Mouse (Mus musculus) midbrain, embryonic 14.5 days (tissue): ENCODE data around the gene Kcnh1. TPM values are rescaled to one million over a fixed set of nuclear protein-coding genes. Genes with fewer than 3 reads are reported as not detected.

Source experiments
- ATAC-seq: fragments of 200-750 bp; cut with Nextera tagmentation; 2 replicates; pipeline ENCODE4 v1.8.0; 2017; ENCODE audit warnings: moderate number of reproducible peaks, moderate library complexity; ENCODE audit not compliant: low FRiP score, low TSS enrichment
- DNase-seq: peaks from one replicate; pipeline ENCODE4 v3.0.0-alpha.2; 2015
- H3K27ac ChIP-seq: fragments of 300-500 bp; sonication (generic); replicated peaks from 2 replicates; pipeline ENCODE4 v1.5.1; 2014; ENCODE audit warnings: mild to moderate bottlenecking, low read depth, low read length, moderate library complexity
- H3K27me3 ChIP-seq: fragments of 300-500 bp; sonication (generic); 2 replicates; pipeline ENCODE4 v1.6.1; 2014; ENCODE audit warnings: low read length, control low read depth, mixed read lengths; ENCODE audit not compliant: control insufficient read depth, insufficient read depth
- H3K36me3 ChIP-seq: fragments of 300-500 bp; sonication (generic); 2 replicates; pipeline ENCODE4 v1.6.1; 2014; ENCODE audit warnings: low read length, control low read depth; ENCODE audit not compliant: control insufficient read depth, insufficient read depth
- H3K4me1 ChIP-seq: fragments of 300-500 bp; sonication (generic); 2 replicates; pipeline ENCODE4 v1.6.1; 2014; ENCODE audit warnings: mild to moderate bottlenecking, antibody characterized with exemption, low read length, control low read depth; ENCODE audit not compliant: control insufficient read depth, insufficient read depth
- H3K4me2 ChIP-seq: fragments of 300-500 bp; sonication (generic); 2 replicates; pipeline ENCODE4 v1.6.1; 2014; ENCODE audit warnings: mild to moderate bottlenecking, low read length, moderate library complexity
- H3K4me3 ChIP-seq: fragments of 300-500 bp; sonication (generic); replicated peaks from 2 replicates; pipeline ENCODE4 v1.5.1; 2014; ENCODE audit warnings: low read depth, low read length
- H3K9ac ChIP-seq: fragments of 300-500 bp; sonication (generic); replicated peaks from 2 replicates; pipeline ENCODE4 v1.6.1; 2014; ENCODE audit warnings: mild to moderate bottlenecking, low read length, moderate library complexity
- H3K9me3 ChIP-seq: fragments of 300-500 bp; sonication (generic); 2 replicates; pipeline ENCODE4 v1.6.1; 2016; ENCODE audit warnings: low read length, control low read depth, mixed read lengths; ENCODE audit not compliant: control insufficient read depth
- WGBS: fragments of 180-500 bp; shearing (Covaris S2); extraction: QIAGEN DNeasy Blood & Tissue Kit; methylation state at CpG from one replicate; pipeline ENCODE4 v1.1.7; 2014; 5-methylcytosine and 5-hydroxymethylcytosine counted together
- polyA plus RNA-seq: library from polyadenylated mRNA; unstranded; fragments of >200 nt; fragmentation: Nextera tagmentation; extraction: Ambion mirVana; gene quantifications from 2 replicates; pipeline ENCODE4 v1.2.1, GENCODE M21; 2014

Kcnh1 gene
- polyA plus RNA-seq, 1 experiment from 2014 or later: 2.1 TPM

DNA sequence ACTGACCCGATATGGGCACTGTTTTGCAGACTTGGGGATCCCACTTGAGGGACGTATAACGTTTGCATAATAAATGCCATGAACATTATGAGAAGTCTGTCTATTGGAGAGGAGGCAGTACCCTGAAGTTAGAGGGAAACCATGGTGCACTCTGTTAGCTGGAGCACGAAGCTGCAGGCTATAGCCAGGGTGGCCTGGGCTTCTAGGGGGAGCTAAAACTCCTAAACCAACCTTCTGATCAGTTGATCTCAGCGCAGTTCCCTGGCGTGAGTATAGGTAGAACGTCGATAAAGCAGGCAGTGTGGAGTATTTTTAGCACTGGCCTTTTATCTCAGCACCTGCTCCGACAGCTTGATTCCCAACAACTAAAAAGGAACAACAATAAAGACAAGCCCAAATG is 2.1 kb downstream of the Kcnh1 start:
- Histone ChIP-seq H3K36me3 (no peaks in the 10 kb centered on the region), H3K4me2 (peak overlapping the region; percentile 24; the same call in 1 of the 2 replicates), H3K27me3 (peaks cover 9% of the 10 kb centered on the region), H3K9me3 (no peaks in the 10 kb centered on the region), H3K4me3 (no peak overlapping the region), H3K27ac (no peak overlapping the region), H3K9ac (no peak overlapping the region), H3K4me1 (peaks cover 8% of the 10 kb centered on the region; the same call in 1 of the 2 replicates)
- 69% methylated on average over 9 of the region's 9 CpGs for WGBS
- DNase-seq (peak; percentile 15), ATAC-seq (no peak)

DNA sequence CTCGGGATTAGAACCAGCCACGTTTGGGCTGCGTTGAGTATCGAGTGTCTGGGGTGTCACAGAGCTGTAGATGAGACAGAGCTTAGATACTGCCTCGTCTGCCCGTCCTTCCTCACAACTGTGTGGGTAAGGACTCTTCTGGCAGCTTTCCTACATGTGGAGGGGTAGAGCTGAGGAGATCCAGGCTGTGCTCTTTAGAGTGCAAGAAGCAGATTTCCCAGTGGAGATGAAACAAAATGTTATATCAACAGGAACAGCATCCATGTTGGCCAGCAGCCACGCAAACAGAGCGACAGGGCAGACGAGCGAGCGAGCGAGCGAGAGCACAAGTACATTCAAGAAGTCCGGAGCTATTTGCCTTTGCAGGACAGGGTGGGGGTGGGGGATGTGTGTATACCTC is 3.1 kb downstream of the Kcnh1 start:
- peaks cover 8% of the 10 kb centered on the region; the same call in 1 of the 2 replicates for H3K4me1 ChIP-seq
- 84% methylated on average over 14 of the region's 14 CpGs for WGBS
- no peaks in the 10 kb centered on the region for H3K36me3 ChIP-seq
- no peak overlapping the region for H3K4me2 ChIP-seq
- no peaks in the 10 kb centered on the region for H3K9me3 ChIP-seq
- DNase-seq: peak; percentile 44
- peaks cover 9% of the 10 kb centered on the region for H3K27me3 ChIP-seq
- no peak overlapping the region for H3K9ac ChIP-seq
- no peak overlapping the region for H3K27ac ChIP-seq
- no peak overlapping the region for H3K4me3 ChIP-seq
- no peak for ATAC-seq

DNA sequence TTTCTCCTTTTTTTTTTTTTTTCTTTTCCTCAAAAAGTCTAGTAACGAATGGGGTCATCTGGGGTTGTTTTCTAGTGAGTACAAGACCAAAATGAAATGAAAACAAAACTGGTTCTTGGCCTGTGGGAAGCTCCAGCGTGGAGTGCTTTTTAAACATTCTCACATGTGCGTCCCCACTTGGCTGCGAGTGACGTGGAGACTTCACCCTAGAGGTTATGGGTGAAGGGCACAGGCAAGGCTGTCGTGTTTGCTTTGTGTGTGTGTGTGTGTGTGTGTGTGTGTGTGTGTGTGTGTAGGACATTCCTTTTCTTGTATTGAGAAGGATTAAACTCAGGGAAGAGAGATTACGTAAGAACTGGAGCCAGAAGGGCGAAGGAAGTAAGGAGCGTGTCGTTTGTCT is 6.9 kb downstream of the Kcnh1 start:
- Histone ChIP-seq H3K4me1 (no peaks in the 10 kb centered on the region), H3K36me3 (no peaks in the 10 kb centered on the region), H3K27ac (no peak overlapping the region), H3K4me3 (no peak overlapping the region), H3K27me3 (no peaks in the 10 kb centered on the region), H3K9me3 (no peaks in the 10 kb centered on the region), H3K9ac (no peak overlapping the region), H3K4me2 (no peak overlapping the region)
- no peak for DNase-seq
- WGBS: 58% methylated on average over 10 of the region's 10 CpGs
- no peak for ATAC-seq

- H3K9me3 ChIP-seq: no peaks in the 10 kb centered on the region
- H3K4me3 ChIP-seq: no peak overlapping the region
- no peaks in the 10 kb centered on the region for H3K4me1 ChIP-seq
- H3K27ac ChIP-seq: no peak overlapping the region
- H3K4me2 ChIP-seq: no peak overlapping the region
- no peaks in the 10 kb centered on the region for H3K27me3 ChIP-seq
- no peak overlapping the region for H3K9ac ChIP-seq
- DNase-seq (no peak), ATAC-seq (no peak)
- 57% methylated on average over 1 of the region's 1 CpGs for WGBS
- H3K36me3 ChIP-seq: no peaks in the 10 kb centered on the region
Measured at GRCm38 (mm10) chr1:192202936-192203335, 12.4 kb downstream of the Kcnh1 start.

DNA sequence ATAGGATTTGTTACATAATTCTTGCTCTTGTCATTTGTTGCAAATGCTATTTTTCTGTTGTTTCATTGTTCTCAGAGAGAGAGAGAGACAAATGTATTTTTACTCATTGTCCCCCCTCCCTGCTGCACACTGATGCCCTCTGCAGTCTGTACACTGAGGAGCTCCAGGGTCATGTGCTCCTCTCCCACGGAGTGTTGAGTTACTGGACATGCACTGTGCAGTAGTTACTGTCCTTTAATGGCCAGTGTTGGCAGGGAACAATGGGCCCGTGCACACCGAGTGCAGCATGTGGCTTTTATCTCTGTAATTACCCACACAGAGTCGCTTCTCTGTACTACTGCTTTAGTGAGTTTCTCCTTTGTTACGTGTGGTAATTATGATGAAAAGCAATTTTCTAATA is 17.4 kb downstream of the Kcnh1 start:
- WGBS: 69% methylated on average over 5 of the region's 5 CpGs

DNA sequence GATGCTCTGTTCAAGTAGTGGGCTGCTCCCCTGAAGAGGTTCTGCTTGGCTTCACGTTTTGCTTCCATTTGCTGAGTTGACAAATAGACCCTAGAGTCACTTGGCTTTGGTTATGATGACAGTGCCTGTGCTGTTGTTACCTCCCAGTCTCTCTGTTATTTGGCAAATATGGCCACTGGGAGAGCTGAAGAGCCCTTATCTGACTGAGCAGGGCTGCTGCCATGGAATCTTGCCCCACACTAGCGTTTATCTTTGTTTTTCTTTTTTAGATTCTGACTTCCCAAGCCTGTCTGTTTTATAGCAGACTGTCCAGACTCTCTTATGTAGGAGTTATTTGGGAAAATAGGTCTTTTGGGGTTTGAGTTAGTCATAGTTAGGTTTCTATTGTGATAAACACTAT is 21.9 kb downstream of the Kcnh1 start:
- Histone ChIP-seq H3K27me3 (no peaks in the 10 kb centered on the region), H3K9me3 (no peaks in the 10 kb centered on the region), H3K4me1 (no peaks in the 10 kb centered on the region), H3K27ac (no peak overlapping the region), H3K9ac (no peak overlapping the region), H3K4me3 (no peak overlapping the region), H3K4me2 (no peak overlapping the region), H3K36me3 (no peaks in the 10 kb centered on the region)
- ATAC-seq (no peak), DNase-seq (no peak)
- WGBS: 84% methylated on average over 2 of the region's 2 CpGs

More for the DNA sequence above, 17.4 kb downstream of the Kcnh1 start:
- H3K4me1 ChIP-seq: no peaks in the 10 kb centered on the region
- no peak overlapping the region for H3K9ac ChIP-seq
- no peak overlapping the region for H3K4me3 ChIP-seq
- H3K27ac ChIP-seq: no peak overlapping the region
- no peaks in the 10 kb centered on the region for H3K9me3 ChIP-seq
- DNase-seq (no peak), ATAC-seq (no peak)
- H3K27me3 ChIP-seq: no peaks in the 10 kb centered on the region
- H3K4me2 ChIP-seq: no peak overlapping the region
- no peaks in the 10 kb centered on the region for H3K36me3 ChIP-seq

GRCm38 (mm10) chr1:192214666-192215065 is 24.1 kb downstream of the Kcnh1 start:
- H3K4me3 ChIP-seq: no peak overlapping the region
- no peak overlapping the region for H3K9ac ChIP-seq
- H3K4me2 ChIP-seq: no peak overlapping the region
- no peaks in the 10 kb centered on the region for H3K27me3 ChIP-seq
- no peaks in the 10 kb centered on the region for H3K9me3 ChIP-seq
- no peaks in the 10 kb centered on the region for H3K36me3 ChIP-seq
- WGBS: 90% methylated on average over 4 of the region's 4 CpGs
- H3K4me1 ChIP-seq: no peaks in the 10 kb centered on the region
- DNase-seq: no peak
- H3K27ac ChIP-seq: no peak overlapping the region
- no peak for ATAC-seq

DNA sequence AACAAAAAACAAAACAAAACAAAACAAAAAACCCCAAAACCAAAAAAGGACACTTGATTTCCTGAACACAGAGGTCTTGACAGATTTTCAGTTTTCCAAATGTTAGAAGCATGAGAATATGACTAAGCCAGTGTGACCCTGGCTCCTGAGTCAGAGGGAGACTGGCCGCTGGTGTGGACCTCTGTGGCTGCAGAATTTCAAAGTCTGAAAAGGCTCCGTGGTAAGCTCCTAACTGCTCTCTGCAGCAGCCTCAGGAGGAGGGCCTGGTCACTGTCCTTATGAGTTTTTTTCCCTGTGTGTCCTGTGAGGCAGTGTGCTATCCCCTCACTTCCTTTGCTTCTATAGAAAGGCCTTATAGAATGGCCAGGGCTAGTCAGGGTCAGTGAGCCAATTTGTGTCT is 29.6 kb downstream of the Kcnh1 start:
- no peak overlapping the region for H3K9ac ChIP-seq
- no peak overlapping the region for H3K4me2 ChIP-seq
- no peak for DNase-seq
- no peaks in the 10 kb centered on the region for H3K4me1 ChIP-seq
- H3K27me3 ChIP-seq: no peaks in the 10 kb centered on the region
- WGBS: 74% methylated on average over 2 of the region's 2 CpGs
- no peaks in the 10 kb centered on the region for H3K9me3 ChIP-seq
- H3K4me3 ChIP-seq: no peak overlapping the region
- H3K36me3 ChIP-seq: no peaks in the 10 kb centered on the region
- H3K27ac ChIP-seq: no peak overlapping the region
- ATAC-seq: no peak

DNA sequence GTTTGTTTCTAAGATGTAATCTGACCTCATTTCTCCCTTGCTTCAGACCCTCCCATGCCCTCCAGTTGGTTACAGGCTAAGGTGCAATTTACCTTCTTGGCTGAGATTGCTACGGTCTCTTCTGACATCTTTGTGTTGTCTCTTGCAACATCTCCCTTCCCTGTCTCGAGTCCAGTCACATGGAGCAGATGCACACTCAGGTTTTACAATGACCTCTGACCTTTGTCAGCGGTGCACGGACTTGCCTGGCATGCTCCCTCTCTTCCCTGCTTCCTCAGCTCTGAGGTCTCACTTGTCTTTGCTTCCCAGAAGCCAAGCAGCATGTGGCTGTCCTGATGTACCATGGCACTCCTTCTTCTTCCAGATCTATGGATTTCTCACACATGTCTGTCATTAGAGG is 33.6 kb downstream of the Kcnh1 start:
- 36% methylated on average over 4 of the region's 4 CpGs for WGBS

More for the DNA sequence above, 33.6 kb downstream of the Kcnh1 start:
- DNase-seq (no peak), ATAC-seq (no peak)
- H3K9me3 ChIP-seq: peaks cover 4% of the 10 kb centered on the region; the same call in 1 of the 2 replicates
- no peaks in the 10 kb centered on the region for H3K4me1 ChIP-seq
- H3K27me3 ChIP-seq: no peaks in the 10 kb centered on the region
- no peak overlapping the region for H3K27ac ChIP-seq
- H3K4me3 ChIP-seq: no peak overlapping the region
- no peak overlapping the region for H3K9ac ChIP-seq
- no peaks in the 10 kb centered on the region for H3K36me3 ChIP-seq
- no peak overlapping the region for H3K4me2 ChIP-seq
